Comparison of ENCODE assay signal across 8 mouse cellular contexts in genomic region chrX:48344643-48345384, GRCm38 (mm10). TPM values are rescaled to one million over a fixed set of nuclear protein-coding genes. Genes with fewer than 3 reads are reported as not detected.
DNase-seq lines count a peak whose midpoint lies in the region; ATAC-seq and TF ChIP-seq lines count a peak whose summit lies in the region.

No protein-coding gene starts in this region.

- H3K9me3 ChIP-seq in forebrain, embryonic 15.5 days: no peaks in the 10 kb centered on the region
- no peaks in the 10 kb centered on the region for H3K9me3 ChIP-seq in intestine, embryonic 14.5 days (ENCODE audit: control insufficient read depth, low read length)
- H3K9me3 ChIP-seq in liver, embryonic 16.5 days (replicated peaks; ENCODE audit: control insufficient read depth, low read length): no peaks in the 10 kb centered on the region

- peak overlapping the region; percentile 63 for H3K9ac ChIP-seq in forebrain, embryonic 15.5 days (replicated peaks)
- peak overlapping the region; percentile 48 for H3K9ac ChIP-seq in intestine, embryonic 14.5 days (ENCODE audit: low read length)
- H3K9ac ChIP-seq in liver, embryonic 16.5 days (ENCODE audit: low read depth, low read length): peak overlapping the region; percentile 76

- ATAC-seq in forebrain, embryonic 15.5 days (replicated peaks): no peak
- ATAC-seq in intestine, embryonic 14.5 days (replicated peaks; ENCODE audit: low FRiP score, low TSS enrichment, low read depth): no peak
- no peak for ATAC-seq in liver, embryonic 16.5 days (ENCODE audit: low read depth)
- ATAC-seq in megakaryocyte-erythroid progenitor cell, adult 5-6 weeks (replicated peaks; ENCODE audit: low FRiP score, low TSS enrichment, poor library complexity, severe bottlenecking): no peak

- H3K36me3 ChIP-seq in forebrain, embryonic 15.5 days: no peaks in the 10 kb centered on the region
- H3K36me3 ChIP-seq in intestine, embryonic 14.5 days (ENCODE audit: control insufficient read depth, insufficient read depth, low read length): no peaks in the 10 kb centered on the region
- H3K36me3 ChIP-seq in liver, embryonic 16.5 days (ENCODE audit: control insufficient read depth, insufficient read depth): no peaks in the 10 kb centered on the region

- no peaks in the 10 kb centered on the region for H3K27me3 ChIP-seq in forebrain, embryonic 15.5 days
- H3K27me3 ChIP-seq in intestine, embryonic 14.5 days (replicated peaks; ENCODE audit: control insufficient read depth, insufficient read depth, low read length): no peaks in the 10 kb centered on the region
- peaks cover 17% of the 10 kb centered on the region for H3K27me3 ChIP-seq in liver, embryonic 16.5 days (ENCODE audit: control insufficient read depth, insufficient read depth, low read depth, low read length)

- no peak for TF ChIP-seq CTCF in lung, adult 2 months (IDR thresholded peaks at IDR 0.05; ENCODE audit: insufficient read depth, low read length)
- no peak for TF ChIP-seq CTCF in brain, embryonic 14.5 days (IDR thresholded peaks at IDR 0.05; ENCODE audit: borderline replicate concordance, extremely low read depth, insufficient read depth, insufficient read length)

- H3K4me1 ChIP-seq in lung, adult 2 months (ENCODE audit: control insufficient read depth, insufficient read depth, low read length): no peaks in the 10 kb centered on the region; the same call in 1 of the 2 replicates
- peaks cover 21% of the 10 kb centered on the region for H3K4me1 ChIP-seq in forebrain, embryonic 15.5 days
- no peaks in the 10 kb centered on the region for H3K4me1 ChIP-seq in intestine, embryonic 14.5 days (replicated peaks; ENCODE audit: control insufficient read depth, insufficient read depth, low read length)
- peaks cover 15% of the 10 kb centered on the region for H3K4me1 ChIP-seq in liver, embryonic 16.5 days (ENCODE audit: control insufficient read depth, low read depth, low read length)

- peak overlapping the region; percentile 80 for H3K4me3 ChIP-seq in lung, adult 2 months (replicated peaks; ENCODE audit: extremely low read depth, low read depth, low read length)
- peak overlapping the region; percentile 61 for H3K4me3 ChIP-seq in forebrain, embryonic 15.5 days
- peak overlapping the region; percentile 49 for H3K4me3 ChIP-seq in intestine, embryonic 14.5 days (ENCODE audit: low read depth, low read length)
- peak overlapping the region; percentile 75 for H3K4me3 ChIP-seq in liver, embryonic 16.5 days (ENCODE audit: low read depth, low read length)

- 25% methylated on average over 52 of the region's 61 CpGs for WGBS in lung, adult 2 months
- 21% methylated on average over 37 of the region's 61 CpGs for WGBS in forebrain, embryonic 15.5 days
- WGBS in intestine, embryonic 14.5 days: 18% methylated on average over 21 of the region's 61 CpGs
- 12% methylated on average over 24 of the region's 61 CpGs for WGBS in liver, embryonic 16.5 days (ENCODE audit: insufficient replicate concordance)

- H3K27ac ChIP-seq in forebrain, embryonic 15.5 days (replicated peaks): peak overlapping the region; percentile 89
- H3K27ac ChIP-seq in intestine, embryonic 14.5 days (ENCODE audit: low read depth): no peak overlapping the region
- H3K27ac ChIP-seq in liver, embryonic 16.5 days (ENCODE audit: low read length): peak overlapping the region; percentile 41

- TF ChIP-seq POLR2A in lung, adult 2 months (IDR thresholded peaks at IDR 0.05; ENCODE audit: borderline replicate concordance, extremely low read depth, low read depth, low read length): no peak
- TF ChIP-seq POLR2A in brain, embryonic 14.5 days (IDR thresholded peaks at IDR 0.05; ENCODE audit: borderline replicate concordance, extremely low read depth, insufficient read depth, insufficient read length, poor library complexity, severe bottlenecking): no peak

- DNase-seq in lung, adult 2 months: peak; percentile 24
- DNase-seq in lung, postnatal 25 days (ENCODE audit: low spot score): no peak
- peak; percentile 42 for DNase-seq in brain, embryonic 14.5 days (ENCODE audit: low read depth)
- DNase-seq in intestine, embryonic 14.5 days (ENCODE audit: low spot score): peak; percentile 61
- DNase-seq in right cerebral cortex, postnatal 4 days: peak; percentile 29

- H3K4me2 ChIP-seq in forebrain, embryonic 15.5 days (replicated peaks): peak overlapping the region; percentile 76
- H3K4me2 ChIP-seq in intestine, embryonic 14.5 days (ENCODE audit: low read length): peak overlapping the region; percentile 53
- H3K4me2 ChIP-seq in liver, embryonic 16.5 days (ENCODE audit: low read depth, low read length): peak overlapping the region; percentile 88

RNA-seq across cellular contexts. Expression of gene Bcorl1, which starts 3.7 kb away (rescaled TPM):
- polyA plus RNA-seq in lung, adult 2 months (2012; rRNA removed): 4.5 and 5.7 TPM in 2 replicates
- polyA plus RNA-seq in brain, embryonic 14.5 days (2012; rRNA removed): 5.1 and 11.3 TPM in 2 replicates
- 6.5 and 7.5 TPM in 2 replicates for polyA plus RNA-seq in forebrain, embryonic 15.5 days (2015; fragmentation: Nextera tagmentation; extraction: Ambion mirVana)
- 7.6 and 7.7 TPM in 2 replicates for polyA plus RNA-seq in intestine, embryonic 14.5 days (2014; fragmentation: Nextera tagmentation; extraction: Ambion mirVana)
- polyA plus RNA-seq in liver, embryonic 16.5 days (2015; fragmentation: Nextera tagmentation; extraction: Ambion mirVana): 2.7 and 3.2 TPM in 2 replicates
- total RNA-seq in megakaryocyte-erythroid progenitor cell, adult 5-6 weeks (2014; fragmentation: Nextera tagmentation): 14.8 and 16.3 TPM in 2 replicates
- total RNA-seq in megakaryocyte-erythroid progenitor cell, adult 5-6 weeks (2017): 3.1 and 3.7 TPM in 2 replicates
